In genomic region chr9:32968446-32968845, GRCm38 (mm10) we compare ENCODE assay signal across 18 mouse cellular contexts.
DNase-seq lines count a peak whose midpoint lies in the region; ATAC-seq and TF ChIP-seq lines count a peak whose summit lies in the region.
"Had no signal": no experiment of that assay in that cellular context is flagged by ENCODE, and none has a peak within 500 bp of the region (broad histone marks: within the 10 kb centered on the region; RNA-seq: fewer than 3 reads in every experiment).

No protein-coding gene starts in this region.

- no peak overlapping the region for H3K27ac ChIP-seq in kidney, postnatal 0 days
- peak overlapping the region; percentile 40; the same call in 1 of the 2 replicates for H3K27ac ChIP-seq in small intestine, adult 2 months (ENCODE audit: insufficient read depth, low read depth, low read length)
- H3K27ac ChIP-seq: embryonic facial prominence, embryonic 13.5 days; heart, embryonic 15.5 days; hindbrain, embryonic 12.5 days; limb, embryonic 13.5 days; midbrain, embryonic 15.5 days had no signal

- no peaks in the 10 kb centered on the region for H3K27me3 ChIP-seq in kidney, postnatal 0 days (ENCODE audit: insufficient read depth, low read length)
- no peaks in the 10 kb centered on the region for H3K27me3 ChIP-seq in small intestine, adult 2 months (ENCODE audit: control insufficient read depth, insufficient read depth, low read length)
- H3K27me3 ChIP-seq: embryonic facial prominence, embryonic 13.5 days; heart, embryonic 15.5 days; hindbrain, embryonic 12.5 days; limb, embryonic 13.5 days; midbrain, embryonic 15.5 days had no signal

- no peaks in the 10 kb centered on the region for H3K4me1 ChIP-seq in kidney, postnatal 0 days (replicated peaks; ENCODE audit: insufficient read depth, low read length)
- H3K4me1 ChIP-seq in small intestine, adult 2 months (ENCODE audit: control insufficient read depth, insufficient read depth, insufficient read length, low read length), result peaks cover 15% of the 10 kb centered on the region; the same call in 1 of the 2 replicates
- H3K4me1 ChIP-seq: heart, embryonic 15.5 days; hindbrain, embryonic 12.5 days; midbrain, embryonic 15.5 days had no signal

- no peak for TF ChIP-seq POLR2A in small intestine, adult 2 months (IDR thresholded peaks at IDR 0.05; ENCODE audit: low read depth, low read length)

- peak; percentile 15 to 21 for DNase-seq in heart, adult 9 months (ENCODE audit: low spot score in 2 of 2)
- DNase-seq in heart, postnatal 4 days, result no peak
- DNase-seq in kidney, postnatal 0 days (ENCODE audit: low spot score), result peak; percentile 78
- DNase-seq in kidney, postnatal 4 days, result no peak
- DNase-seq in adipocyte (ENCODE audit: low spot score), result peak; percentile 28
- no peak for DNase-seq in right cerebral cortex, postnatal 36 days (ENCODE audit: low spot score in 2 of 2)
- DNase-seq: adrenal gland, adult 2 months; cerebellum, adult 9-11 months; gastrocnemius, postnatal 25 days; thymus, adult 2 months had no signal

- TF ChIP-seq CTCF in kidney, postnatal 0 days (IDR thresholded peaks at IDR 0.05; ENCODE audit: low read depth), result no peak
- TF ChIP-seq CTCF in small intestine, adult 2 months (IDR thresholded peaks at IDR 0.05; ENCODE audit: extremely low read depth, insufficient read length, insufficient replicate concordance, low read depth, low read length), result no peak

- ATAC-seq in kidney, postnatal 0 days (replicated peaks; ENCODE audit: low FRiP score, low read depth), result no peak
- ATAC-seq: forebrain, embryonic 16.5 days; midbrain, embryonic 15.5 days had no signal

- WGBS in kidney, postnatal 0 days, result 45% methylated on average over 2 of the region's 2 CpGs
- 11% methylated on average over 2 of the region's 2 CpGs for WGBS in small intestine, adult 2 months

- no peak overlapping the region for H3K9ac ChIP-seq in kidney, postnatal 0 days (ENCODE audit: low read depth, low read length)
- H3K9ac ChIP-seq: embryonic facial prominence, embryonic 13.5 days; heart, embryonic 15.5 days; hindbrain, embryonic 12.5 days; limb, embryonic 13.5 days; midbrain, embryonic 15.5 days had no signal

- H3K4me2 ChIP-seq in kidney, postnatal 0 days (ENCODE audit: low read length), result no peak overlapping the region
- H3K4me2 ChIP-seq: embryonic facial prominence, embryonic 13.5 days; heart, embryonic 15.5 days; hindbrain, embryonic 12.5 days; limb, embryonic 13.5 days; midbrain, embryonic 15.5 days had no signal

- no peaks in the 10 kb centered on the region for H3K9me3 ChIP-seq in kidney, postnatal 0 days (replicated peaks; ENCODE audit: low read length)
- H3K9me3 ChIP-seq: embryonic facial prominence, embryonic 13.5 days; heart, embryonic 15.5 days; hindbrain, embryonic 12.5 days; limb, embryonic 13.5 days; midbrain, embryonic 15.5 days had no signal

- no peaks in the 10 kb centered on the region for H3K36me3 ChIP-seq in kidney, postnatal 0 days (ENCODE audit: insufficient read depth, low read length)
- no peaks in the 10 kb centered on the region for H3K36me3 ChIP-seq in small intestine, adult 2 months (ENCODE audit: control insufficient read depth, insufficient read depth, low read length)
- H3K36me3 ChIP-seq: embryonic facial prominence, embryonic 13.5 days; heart, embryonic 15.5 days; hindbrain, embryonic 12.5 days; limb, embryonic 13.5 days; midbrain, embryonic 15.5 days had no signal

- H3K4me3 ChIP-seq in kidney, postnatal 0 days (replicated peaks; ENCODE audit: low read depth, low read length), result no peak overlapping the region
- H3K4me3 ChIP-seq in small intestine, adult 2 months (ENCODE audit: low read depth, low read length), result no peak overlapping the region
- H3K4me3 ChIP-seq: embryonic facial prominence, embryonic 13.5 days; heart, embryonic 15.5 days; hindbrain, embryonic 12.5 days; limb, embryonic 13.5 days; midbrain, embryonic 15.5 days; myocyte had no signal

Comparison
In these comparisons a context has a peak if more than half of its experiments do, and no peak if none do; other contexts are left out.
1. DNase-seq: peak in heart, adult 9 months (2 of 2), kidney, postnatal 0 days (single experiment) and adipocyte (single experiment); none in heart, postnatal 4 days (single experiment), kidney, postnatal 4 days (0 of 2) and right cerebral cortex, postnatal 36 days (0 of 2).